Mouse (Mus musculus) midbrain, postnatal 0 days (tissue): Measurements from ENCODE around the gene Nlrp9b. TPM values are rescaled to one million over a fixed set of nuclear protein-coding genes. Genes with fewer than 3 reads are reported as not detected.

Experiments
- ATAC-seq: fragments of 200-750 bp; cut with Nextera tagmentation; 2 replicates; pipeline ENCODE4 v1.8.0; 2017; ENCODE audit warnings: moderate number of reproducible peaks, mild to moderate bottlenecking, moderate TSS enrichment, moderate library complexity; ENCODE audit not compliant: low FRiP score
- DNase-seq: peaks from one replicate; pipeline ENCODE4 v3.0.0-alpha.2; 2015; ENCODE audit warnings: low spot score
- H3K27ac ChIP-seq: fragments of 300-500 bp; sonication (generic); 2 replicates; pipeline ENCODE4 v1.5.1; 2014; ENCODE audit warnings: low read depth, mild to moderate bottlenecking, low read length, mixed read lengths
- H3K27me3 ChIP-seq: fragments of 300-500 bp; sonication (generic); 2 replicates; pipeline ENCODE4 v1.6.1; 2014; ENCODE audit warnings: low read length, control low read depth, mixed read lengths; ENCODE audit not compliant: insufficient read depth
- H3K36me3 ChIP-seq: fragments of 300-500 bp; sonication (generic); 2 replicates; pipeline ENCODE4 v1.6.1; 2014; ENCODE audit warnings: low read length, control low read depth, mixed read lengths; ENCODE audit not compliant: insufficient read depth
- H3K4me1 ChIP-seq: fragments of 300-500 bp; sonication (generic); 2 replicates; pipeline ENCODE4 v1.6.1; 2014; ENCODE audit warnings: mild to moderate bottlenecking, control low read depth, antibody characterized with exemption, low read length, mixed read lengths; ENCODE audit not compliant: insufficient read depth
- H3K4me2 ChIP-seq: fragments of 300-500 bp; sonication (generic); 2 replicates; pipeline ENCODE4 v1.6.1; 2014; ENCODE audit warnings: low read depth, mild to moderate bottlenecking, low read length, mixed read lengths; ENCODE audit not compliant: poor library complexity, severe bottlenecking
- H3K4me3 ChIP-seq: fragments of 300-500 bp; sonication (generic); 2 replicates; pipeline ENCODE4 v1.5.1; 2014; ENCODE audit warnings: low read depth, mild to moderate bottlenecking, low read length, moderate library complexity
- H3K9ac ChIP-seq: fragments of 300-500 bp; sonication (generic); replicated peaks from 2 replicates; pipeline ENCODE4 v1.6.1; 2014; ENCODE audit warnings: mild to moderate bottlenecking, low read length, moderate library complexity, mixed read lengths; ENCODE audit not compliant: poor library complexity, severe bottlenecking
- H3K9me3 ChIP-seq: fragments of 300-500 bp; sonication (generic); 2 replicates; pipeline ENCODE4 v1.6.1; 2016; ENCODE audit warnings: low read length, control low read depth
- CTCF ChIP-seq: IDR thresholded peaks from 2 replicates; pipeline ENCODE4 v1.5.1; 2016; ENCODE audit warnings: antibody characterized with exemption, mild to moderate bottlenecking
- WGBS: fragments of 180-500 bp; shearing (Covaris S2); extraction: QIAGEN DNeasy Blood & Tissue Kit; methylation state at CpG from one replicate; pipeline ENCODE4 v1.1.7; 2014; 5-methylcytosine and 5-hydroxymethylcytosine counted together
- polyA plus RNA-seq: library from polyadenylated mRNA; unstranded; fragments of >200 nt; fragmentation: Nextera tagmentation; extraction: Ambion mirVana; gene quantifications from 2 replicates; pipeline ENCODE4 v1.2.1, GENCODE M21; 2015
- total RNA-seq: library from RNA; depleted of rRNA; stranded (reverse); fragments of >200 nt; gene quantifications from 2 replicates; pipeline ENCODE4 v1.2.3, GENCODE M21; 2014

Nlrp9b gene
- total and polyA plus RNA-seq, 2 experiments from 2014 or later, result not detected

GRCm38 (mm10) chr7:19950589-19950988 lies 40.7 kb upstream of the Nlrp9b start, which contains the start of gene Igsf23:
Igsf23 (minus strand) TSS chr7:19950756.
- ATAC-seq (peak; percentile 10; the same call in 1 of the 2 replicates), DNase-seq (no peak)
- H3K36me3 ChIP-seq, result no peaks in the 10 kb centered on the region
- H3K9me3 ChIP-seq, result no peaks in the 10 kb centered on the region
- 57% methylated on average over 9 of the region's 9 CpGs for WGBS
- H3K4me3 ChIP-seq, result no peak within 1 kb of the TSS
- H3K4me1 ChIP-seq, result no peaks in the 10 kb centered on the region
- no peak within 1 kb of the TSS for H3K27ac ChIP-seq
- H3K4me2 ChIP-seq, result no peak within 1 kb of the TSS
- no peak within 1 kb of the TSS for H3K9ac ChIP-seq
- no peak for TF ChIP-seq CTCF
- H3K27me3 ChIP-seq, result no peaks in the 10 kb centered on the region

DNA sequence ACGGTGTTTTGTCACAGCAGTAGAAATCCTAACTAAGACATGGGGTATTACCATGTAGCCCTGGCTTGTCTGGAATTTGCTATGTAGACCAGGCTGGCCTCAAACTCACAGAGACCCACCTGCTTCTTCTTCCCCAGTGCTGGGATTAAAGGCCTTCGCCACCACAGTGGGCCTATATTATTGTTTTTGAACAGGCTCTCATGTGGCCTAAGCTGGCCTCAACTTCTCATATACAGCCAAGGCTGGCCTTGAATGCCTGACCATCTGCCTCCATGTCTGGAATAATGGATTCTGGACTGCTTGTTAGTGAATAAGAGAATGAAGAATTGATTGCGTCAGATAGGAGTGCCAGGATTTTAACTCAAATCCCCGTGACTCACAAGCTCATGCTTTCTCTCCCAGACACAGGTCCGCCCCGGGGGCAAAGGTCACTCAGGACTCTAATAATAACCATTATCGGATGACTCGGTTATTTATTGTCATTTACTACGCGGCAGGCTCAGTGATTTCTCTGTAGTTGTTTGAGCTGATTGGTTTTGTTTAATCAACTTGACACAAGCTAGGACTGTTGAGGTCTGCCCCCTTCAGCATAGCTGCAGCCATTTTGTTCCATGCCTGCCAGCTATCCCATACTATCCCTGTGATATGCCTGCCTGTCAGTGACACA lies 38.8 kb upstream of the Nlrp9b start:
- no peak overlapping the region for H3K27ac ChIP-seq
- H3K4me3 ChIP-seq, result no peak overlapping the region
- no peaks in the 10 kb centered on the region for H3K4me1 ChIP-seq
- H3K9ac ChIP-seq, result no peak overlapping the region
- no peaks in the 10 kb centered on the region for H3K9me3 ChIP-seq
- H3K27me3 ChIP-seq, result no peaks in the 10 kb centered on the region
- H3K36me3 ChIP-seq, result no peaks in the 10 kb centered on the region
- ATAC-seq (0 out of 2 replicates have a peak, but pooled peaks have one; percentile 27), DNase-seq (peak; percentile 3)
- 28% methylated on average over 10 of the region's 10 CpGs for WGBS
- TF ChIP-seq CTCF, result no peak
- H3K4me2 ChIP-seq, result no peak overlapping the region

- no peaks in the 10 kb centered on the region for H3K9me3 ChIP-seq
- no peak overlapping the region for H3K4me2 ChIP-seq
- H3K4me1 ChIP-seq, result no peaks in the 10 kb centered on the region
- no peaks in the 10 kb centered on the region for H3K36me3 ChIP-seq
- H3K27ac ChIP-seq, result no peak overlapping the region
- WGBS, result 34% methylated on average over 9 of the region's 9 CpGs
- no peak for ATAC-seq
- H3K4me3 ChIP-seq, result no peak overlapping the region
- no peaks in the 10 kb centered on the region for H3K27me3 ChIP-seq
- TF ChIP-seq CTCF, result no peak
- DNase-seq, result no peak
- no peak overlapping the region for H3K9ac ChIP-seq
Measured at GRCm38 (mm10) chr7:19953054-19953453, 38.2 kb upstream of the Nlrp9b start.

GRCm38 (mm10) chr7:19955861-19956260 lies 35.4 kb upstream of the Nlrp9b start:
- DNase-seq (no peak), ATAC-seq (no peak)
- no peaks in the 10 kb centered on the region for H3K4me1 ChIP-seq
- no peak overlapping the region for H3K9ac ChIP-seq
- H3K27ac ChIP-seq, result no peak overlapping the region
- H3K36me3 ChIP-seq, result no peaks in the 10 kb centered on the region
- no peak for TF ChIP-seq CTCF
- no peak overlapping the region for H3K4me3 ChIP-seq
- H3K9me3 ChIP-seq, result no peaks in the 10 kb centered on the region
- no peaks in the 10 kb centered on the region for H3K27me3 ChIP-seq
- H3K4me2 ChIP-seq, result no peak overlapping the region
- WGBS, result 75% methylated on average over 3 of the region's 4 CpGs

DNA sequence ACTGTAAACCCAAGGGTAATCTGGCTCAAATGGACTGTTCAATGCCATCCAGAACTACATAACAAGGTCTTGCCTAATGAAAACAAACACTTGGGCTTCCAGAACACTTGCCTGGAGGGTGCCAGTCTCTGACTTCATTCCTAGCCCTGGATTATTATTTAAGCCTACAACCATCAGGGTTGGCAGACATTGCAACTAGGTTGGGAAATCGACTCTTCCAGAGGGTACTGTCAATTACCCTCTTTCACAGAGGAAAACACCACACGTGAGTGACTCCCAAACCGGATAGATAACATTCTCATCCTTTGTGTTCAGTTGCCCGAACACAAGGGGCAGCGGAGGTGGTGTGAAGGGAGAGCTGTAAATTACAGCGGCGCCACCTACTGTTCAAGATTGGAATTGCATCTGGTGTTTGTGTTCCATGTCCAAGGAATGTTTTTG lies 34.9 kb upstream of the Nlrp9b start:
- Histone ChIP-seq H3K4me2 (no peak overlapping the region), H3K27ac (no peak overlapping the region), H3K4me1 (no peaks in the 10 kb centered on the region), H3K36me3 (no peaks in the 10 kb centered on the region), H3K27me3 (no peaks in the 10 kb centered on the region), H3K9me3 (no peaks in the 10 kb centered on the region), H3K9ac (no peak overlapping the region), H3K4me3 (no peak overlapping the region)
- DNase-seq (peak; percentile 77), ATAC-seq (no peak)
- peak; percentile 83 for TF ChIP-seq CTCF
- 2% methylated on average over 7 of the region's 7 CpGs for WGBS

GRCm38 (mm10) chr7:19962423-19962822 lies 28.8 kb upstream of the Nlrp9b start:
- Histone ChIP-seq H3K4me1 (no peaks in the 10 kb centered on the region), H3K27me3 (no peaks in the 10 kb centered on the region), H3K27ac (no peak overlapping the region), H3K4me2 (no peak overlapping the region), H3K9ac (no peak overlapping the region), H3K9me3 (0 out of 2 replicates have a peak, but pooled peaks cover 4% of the 10 kb centered on the region), H3K4me3 (no peak overlapping the region), H3K36me3 (no peaks in the 10 kb centered on the region)
- ATAC-seq, result no peak
- DNase-seq, result no peak
- TF ChIP-seq CTCF, result no peak
- WGBS, result 62% methylated on average over 1 of the region's 1 CpGs
